Mouse (Mus musculus) megakaryocyte, embryonic 14.5 days (primary cell): Measurements from ENCODE around the gene Eefsec.

ENCODE experiments used
- FLI1 ChIP-seq: IDR thresholded peaks from 2 replicates; pipeline ENCODE4 v1.6.1; 2012; ENCODE audit warnings: low read length, inconsistent platforms, mixed read lengths
- GATA1 ChIP-seq: IDR thresholded peaks from 3 replicates; pipeline ENCODE4 v1.6.1; 2012; ENCODE audit warnings: mixed read lengths, low read length, inconsistent platforms, borderline replicate concordance

DNA sequence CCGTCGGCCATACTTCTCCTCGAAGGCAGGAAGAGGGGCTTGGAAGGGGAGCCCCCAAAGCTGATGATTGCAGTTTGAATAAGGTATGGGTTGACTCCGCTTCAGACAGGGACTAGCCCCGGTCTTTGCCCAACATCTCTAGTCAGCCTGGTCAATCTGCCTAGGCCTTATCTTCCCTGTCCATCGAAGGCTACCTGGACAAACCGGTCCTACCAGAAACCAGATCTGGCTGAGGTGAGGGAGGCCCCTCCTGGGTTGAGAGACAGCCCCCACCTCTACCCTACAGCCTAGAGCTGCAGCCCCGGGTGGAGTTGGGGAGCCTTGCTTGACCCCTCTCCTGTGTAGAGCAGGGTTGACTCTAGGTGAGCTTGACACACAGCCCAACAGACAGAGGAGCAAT lies 212.3 kb downstream of the Eefsec start:
- TF ChIP-seq FLI1: no peak
- TF ChIP-seq GATA1: no peak
